Mouse (Mus musculus) lung, postnatal 0 days (tissue): ENCODE data around the gene Adamtsl3.

Source experiments
- CTCF ChIP-seq: IDR thresholded peaks from 2 replicates; pipeline ENCODE4 v1.5.1; 2016; ENCODE audit warnings: antibody characterized with exemption, mild to moderate bottlenecking
- EP300 ChIP-seq: IDR thresholded peaks from 2 replicates; pipeline ENCODE4 v1.6.1; 2016; ENCODE audit warnings: antibody characterized with exemption, mild to moderate bottlenecking, control low read depth

- no peak for TF ChIP-seq CTCF
- TF ChIP-seq EP300, result no peak
Observed at GRCm38 (mm10) chr7:82424281-82424680, 88.8 kb downstream of the Adamtsl3 start.
